ENCODE assay signal across 8 mouse cellular contexts in genomic region chr8:105852146-105852729, GRCm38 (mm10). TPM values are rescaled to one million over a fixed set of nuclear protein-coding genes. Genes with fewer than 3 reads are reported as not detected.
DNase-seq lines count a peak whose midpoint lies in the region; ATAC-seq and TF ChIP-seq lines count a peak whose summit lies in the region.

No protein-coding gene starts in this region.

- no peak for DNase-seq in heart, postnatal 36 days
- no peak for DNase-seq in CH12.LX (ENCODE audit: extremely low read depth)
- no peak for DNase-seq in liver, postnatal 0 days
- no peak for DNase-seq in ovary, adult 18-20 months (ENCODE audit: low spot score)
- no peak for DNase-seq in lung, postnatal 36 days
- DNase-seq in cerebellum, postnatal 4 days (ENCODE audit: low spot score in 2 of 2): no peak

- peak overlapping the region; percentile 81; the same call in 1 of the 2 replicates for H3K4me3 ChIP-seq in heart, embryonic 11.5 days (ENCODE audit: low read depth, low read length)
- H3K4me3 ChIP-seq in CH12.LX (replicated peaks in 1 of 3; ENCODE audit: low read depth in 2 of 3, low read length in 2 of 3, poor library complexity in 1 of 3): peak overlapping the region in 2 of 3 experiments; percentile 70 to 81
- H3K4me3 ChIP-seq in forebrain, embryonic 13.5 days: no peak overlapping the region
- peak overlapping the region; percentile 92 for H3K4me3 ChIP-seq in liver, postnatal 0 days (ENCODE audit: low read depth, low read length)

- intact Hi-C loops in heart, postnatal 36 days (cut with DNase I): loop anchor here (5.0 kb wide), 1 partner anchor 80 kb away; the partner anchor contains the start of gene Ctrl

- dilution Hi-C loops in CH12.LX (cut with MboI; ENCODE audit: extremely low pct_ligation_motif_present, extremely low pct_unique_long_range_greater_than_20kb, low sequenced_read_pairs): no loop called here

- peaks cover 6% of the 10 kb centered on the region; the same call in 1 of the 2 replicates for H3K36me3 ChIP-seq in heart, embryonic 11.5 days (ENCODE audit: control insufficient read depth, insufficient read depth, low read length)
- H3K36me3 ChIP-seq in CH12.LX (replicated peaks in 1 of 2; ENCODE audit: control insufficient read depth in 1 of 2, insufficient read depth in 1 of 2, low read length in 1 of 2): peaks cover 15 to 25% of the 10 kb centered on the region in 2 experiments
- H3K36me3 ChIP-seq in forebrain, embryonic 13.5 days (ENCODE audit: poor library complexity, severe bottlenecking): peaks cover 24% of the 10 kb centered on the region
- peaks cover 15% of the 10 kb centered on the region for H3K36me3 ChIP-seq in liver, postnatal 0 days (replicated peaks; ENCODE audit: insufficient read depth, low read length)

- H3K9ac ChIP-seq in heart, embryonic 11.5 days (ENCODE audit: low read depth, low read length): no peak overlapping the region
- H3K9ac ChIP-seq in CH12.LX (ENCODE audit: insufficient read depth, low read depth): no peak overlapping the region
- H3K9ac ChIP-seq in forebrain, embryonic 13.5 days: no peak overlapping the region
- peak overlapping the region; percentile 90; the same call in 1 of the 2 replicates for H3K9ac ChIP-seq in liver, postnatal 0 days (replicated peaks)

- 78% methylated on average over 12 of the region's 12 CpGs for WGBS in heart, embryonic 11.5 days (ENCODE audit: insufficient replicate concordance)
- WGBS in forebrain, embryonic 13.5 days: 81% methylated on average over 12 of the region's 12 CpGs
- WGBS in liver, postnatal 0 days (ENCODE audit: insufficient replicate concordance): 74% methylated on average over 12 of the region's 12 CpGs

- TF ChIP-seq POLR2A in CH12.LX (IDR thresholded peaks at IDR 0.05; ENCODE audit: low read depth, low read length): no peak

- no peak overlapping the region; the same call in 1 of the 2 replicates for H3K4me2 ChIP-seq in heart, embryonic 11.5 days
- H3K4me2 ChIP-seq in CH12.LX (ENCODE audit: insufficient read depth, low read depth, poor library complexity, severe bottlenecking): 0 out of 2 replicates have a peak overlapping the region, but pooled peaks have one; percentile 52
- peak overlapping the region; percentile 85; the same call in 1 of the 2 replicates for H3K4me2 ChIP-seq in forebrain, embryonic 13.5 days
- H3K4me2 ChIP-seq in liver, postnatal 0 days (ENCODE audit: low read depth, low read length): peak overlapping the region; percentile 96

- H3K27me3 ChIP-seq in heart, embryonic 11.5 days (ENCODE audit: control insufficient read depth, insufficient read depth, low read length): no peaks in the 10 kb centered on the region
- no peaks in the 10 kb centered on the region for H3K27me3 ChIP-seq in CH12.LX (replicated peaks)
- no peaks in the 10 kb centered on the region for H3K27me3 ChIP-seq in forebrain, embryonic 13.5 days
- no peaks in the 10 kb centered on the region for H3K27me3 ChIP-seq in liver, postnatal 0 days (ENCODE audit: insufficient read depth, low read length)

- no peak for ATAC-seq in heart, embryonic 11.5 days (replicated peaks; ENCODE audit: insufficient number of reproducible peaks, low FRiP score, low TSS enrichment)
- ATAC-seq in forebrain, embryonic 13.5 days: no peak
- no peak for ATAC-seq in liver, postnatal 0 days

- no peaks in the 10 kb centered on the region for H3K9me3 ChIP-seq in heart, embryonic 11.5 days (replicated peaks; ENCODE audit: control insufficient read depth, low read length)
- H3K9me3 ChIP-seq in CH12.LX (replicated peaks; ENCODE audit: low read length): no peaks in the 10 kb centered on the region
- no peaks in the 10 kb centered on the region for H3K9me3 ChIP-seq in forebrain, embryonic 13.5 days (replicated peaks)
- no peaks in the 10 kb centered on the region for H3K9me3 ChIP-seq in liver, postnatal 0 days (ENCODE audit: low read length)

- no peak overlapping the region for H3K27ac ChIP-seq in heart, embryonic 11.5 days (ENCODE audit: low read depth, low read length)
- no peak overlapping the region for H3K27ac ChIP-seq in CH12.LX (ENCODE audit: insufficient read depth, low read depth)
- no peak overlapping the region for H3K27ac ChIP-seq in forebrain, embryonic 13.5 days
- H3K27ac ChIP-seq in liver, postnatal 0 days (ENCODE audit: low read depth): no peak overlapping the region

- no peak for TF ChIP-seq EP300 in CH12.LX (IDR thresholded peaks at IDR 0.05; ENCODE audit: low read length)
- no peak for TF ChIP-seq EP300 in liver, postnatal 0 days (IDR thresholded peaks at IDR 0.05; ENCODE audit: low read depth)

- TF ChIP-seq RAD21 in CH12.LX (IDR thresholded peaks at IDR 0.05; ENCODE audit: low read depth, low read length): no peak

- peaks cover 24% of the 10 kb centered on the region for H3K4me1 ChIP-seq in heart, embryonic 11.5 days (ENCODE audit: control insufficient read depth, insufficient read depth, low read length)
- H3K4me1 ChIP-seq in CH12.LX (ENCODE audit: control insufficient read depth in 1 of 2, insufficient read depth in 2 of 2): peaks cover 3 to 30% of the 10 kb centered on the region in 2 experiments; a peak in 2 of 4 replicates
- H3K4me1 ChIP-seq in forebrain, embryonic 13.5 days: peaks cover 30% of the 10 kb centered on the region
- peaks cover 24% of the 10 kb centered on the region for H3K4me1 ChIP-seq in liver, postnatal 0 days (ENCODE audit: insufficient read depth)

- peaks cover 20% of the 10 kb centered on the region for H3K79me2 ChIP-seq in CH12.LX (replicated peaks; ENCODE audit: control insufficient read depth, extremely low read depth, insufficient read depth, poor library complexity, severe bottlenecking)

- in situ Hi-C loops in CH12.LX (cut with MboI; ENCODE audit: low pct_ligation_motif_present, low pct_unique_long_range_greater_than_20kb, low sequenced_read_pairs): no loop called here

- TF ChIP-seq CTCF in CH12.LX (conservative IDR thresholded peaks at IDR 0.05 in 1 of 2, IDR thresholded peaks at IDR 0.05 in 1 of 2; ENCODE audit: low read depth in 2 of 2, low read length in 2 of 2): no peak
- TF ChIP-seq CTCF in liver, postnatal 0 days (IDR thresholded peaks at IDR 0.05; ENCODE audit: low read depth): no peak

TF ChIP-seq in CH12.LX, 34 proteins besides CTCF, POLR2A, EP300 and RAD21 (continues in another document):
- TF ChIP-seq TCF12 (IDR thresholded peaks at IDR 0.05; ENCODE audit: low read depth, low read length): no peak
- TF ChIP-seq RCOR1 (conservative IDR thresholded peaks at IDR 0.05; ENCODE audit: low read depth, low read length): no peak
- no peak for TF ChIP-seq MXI1 (IDR thresholded peaks at IDR 0.05; ENCODE audit: low read depth, low read length)
- no peak for TF ChIP-seq MAX (IDR thresholded peaks at IDR 0.05; ENCODE audit: low read length)
- TF ChIP-seq HCFC1 (IDR thresholded peaks at IDR 0.05; ENCODE audit: low read depth, low read length): no peak
- TF ChIP-seq USF1 (IDR thresholded peaks at IDR 0.05; ENCODE audit: low read depth, low read length): no peak
- no peak for TF ChIP-seq ETS1 (conservative IDR thresholded peaks at IDR 0.05; ENCODE audit: low read depth, low read length)
- no peak for TF ChIP-seq POLR2AphosphoS2 (IDR thresholded peaks at IDR 0.05; ENCODE audit: low read depth, low read length)
- no peak for TF ChIP-seq SMC3 (IDR thresholded peaks at IDR 0.05; ENCODE audit: low read depth, low read length)
- TF ChIP-seq BHLHE40 (IDR thresholded peaks at IDR 0.05; ENCODE audit: low read depth, low read length): no peak

RNA-seq across cellular contexts. Expression of gene Cenpt, which starts 0.8 kb away (rescaled TPM):
- polyA plus RNA-seq in heart, embryonic 11.5 days (2014; fragmentation: Nextera tagmentation; extraction: Ambion mirVana): 45.7 and 47.9 TPM in 2 replicates
- 1 to 10 TPM; 2.0 to 2.6 TPM for total RNA-seq in heart, postnatal 36 days (2021)
- 21.3 and 21.4 TPM in 2 replicates for total RNA-seq in CH12.LX (2012; rRNA removed)
- 17.3 TPM in 2 replicates for total RNA-seq in CH12.LX (2014; rRNA removed)
- polyA plus RNA-seq in CH12.LX (2012; ENCODE audit: insufficient read length, low read depth): 28.2 and 29.4 TPM in 2 replicates
- polyA plus RNA-seq in forebrain, embryonic 13.5 days (2015; fragmentation: Nextera tagmentation; extraction: Ambion mirVana): 68.8 and 71.4 TPM in 2 replicates
- 8.9 and 9.0 TPM in 2 replicates for polyA plus RNA-seq in liver, postnatal 0 days (2015; fragmentation: Nextera tagmentation; extraction: Ambion mirVana)

RNA-seq across cellular contexts. Expression of gene Thap11, which starts 2.7 kb away (rescaled TPM):
- polyA plus RNA-seq in heart, embryonic 11.5 days (2014; fragmentation: Nextera tagmentation; extraction: Ambion mirVana): 47.2 and 49.8 TPM in 2 replicates
- 10 to 100 TPM; 26.5 to 28.3 TPM for total RNA-seq in heart, postnatal 36 days (2021)
- total RNA-seq in CH12.LX (2012; rRNA removed): 40.2 and 42.6 TPM in 2 replicates
- 29.7 and 31.9 TPM in 2 replicates for total RNA-seq in CH12.LX (2014; rRNA removed)
- 21.3 and 21.7 TPM in 2 replicates for polyA plus RNA-seq in CH12.LX (2012; ENCODE audit: insufficient read length, low read depth)
- polyA plus RNA-seq in forebrain, embryonic 13.5 days (2015; fragmentation: Nextera tagmentation; extraction: Ambion mirVana): 65.9 and 68.3 TPM in 2 replicates
- polyA plus RNA-seq in liver, postnatal 0 days (2015; fragmentation: Nextera tagmentation; extraction: Ambion mirVana): 19.6 and 21.5 TPM in 2 replicates

RNA-seq across cellular contexts. Expression of gene Nutf2, which starts 8.1 kb away (rescaled TPM):
- 231 and 265 TPM in 2 replicates for polyA plus RNA-seq in heart, embryonic 11.5 days (2014; fragmentation: Nextera tagmentation; extraction: Ambion mirVana)
- 10 to 100 TPM; 33.0 to 42.4 TPM for total RNA-seq in heart, postnatal 36 days (2021)
- total RNA-seq in CH12.LX (2012; rRNA removed): 144 and 193 TPM in 2 replicates
- total RNA-seq in CH12.LX (2014; rRNA removed): 205 and 223 TPM in 2 replicates
- polyA plus RNA-seq in CH12.LX (2012; ENCODE audit: insufficient read length, low read depth): 7.9 and 11.2 TPM in 2 replicates
- polyA plus RNA-seq in forebrain, embryonic 13.5 days (2015; fragmentation: Nextera tagmentation; extraction: Ambion mirVana): 254 and 295 TPM in 2 replicates
- 67.6 and 71.9 TPM in 2 replicates for polyA plus RNA-seq in liver, postnatal 0 days (2015; fragmentation: Nextera tagmentation; extraction: Ambion mirVana)

RNA-seq across cellular contexts. Expression of gene Tsnaxip1, which starts 24.7 kb away (rescaled TPM):
- polyA plus RNA-seq in heart, embryonic 11.5 days (2014; fragmentation: Nextera tagmentation; extraction: Ambion mirVana): 0.07 and 0.13 TPM in 2 replicates
- not detected for total RNA-seq in heart, postnatal 36 days (2021)
- total RNA-seq in CH12.LX (2012; rRNA removed) (0.13 and 0.21 TPM in 2 replicates), CH12.LX (2014; rRNA removed) (0.13 TPM in 1 of 2 replicates, not detected in the other)
- 0.38 and 0.50 TPM in 2 replicates for polyA plus RNA-seq in CH12.LX (2012; ENCODE audit: insufficient read length, low read depth)
- polyA plus RNA-seq in forebrain, embryonic 13.5 days (2015; fragmentation: Nextera tagmentation; extraction: Ambion mirVana): 0.43 and 1.00 TPM in 2 replicates
- not detected in 2 replicates for polyA plus RNA-seq in liver, postnatal 0 days (2015; fragmentation: Nextera tagmentation; extraction: Ambion mirVana)

RNA-seq across cellular contexts. Expression of gene Ranbp10, which starts 25.1 kb away (rescaled TPM):
- 11.4 and 14.3 TPM in 2 replicates for polyA plus RNA-seq in heart, embryonic 11.5 days (2014; fragmentation: Nextera tagmentation; extraction: Ambion mirVana)
- 10 to 100 TPM; 19.8 TPM for total RNA-seq in heart, postnatal 36 days (2021)
- total RNA-seq in CH12.LX (2012; rRNA removed) (8.1 and 8.7 TPM in 2 replicates), CH12.LX (2014; rRNA removed) (7.4 and 7.9 TPM in 2 replicates)
- polyA plus RNA-seq in CH12.LX (2012; ENCODE audit: insufficient read length, low read depth): 12.8 and 15.8 TPM in 2 replicates
- 14.2 and 14.7 TPM in 2 replicates for polyA plus RNA-seq in forebrain, embryonic 13.5 days (2015; fragmentation: Nextera tagmentation; extraction: Ambion mirVana)
- 18.9 and 20.9 TPM in 2 replicates for polyA plus RNA-seq in liver, postnatal 0 days (2015; fragmentation: Nextera tagmentation; extraction: Ambion mirVana)
